ENCODE assay signal across 18 mouse cellular contexts in the genomic region with DNA sequence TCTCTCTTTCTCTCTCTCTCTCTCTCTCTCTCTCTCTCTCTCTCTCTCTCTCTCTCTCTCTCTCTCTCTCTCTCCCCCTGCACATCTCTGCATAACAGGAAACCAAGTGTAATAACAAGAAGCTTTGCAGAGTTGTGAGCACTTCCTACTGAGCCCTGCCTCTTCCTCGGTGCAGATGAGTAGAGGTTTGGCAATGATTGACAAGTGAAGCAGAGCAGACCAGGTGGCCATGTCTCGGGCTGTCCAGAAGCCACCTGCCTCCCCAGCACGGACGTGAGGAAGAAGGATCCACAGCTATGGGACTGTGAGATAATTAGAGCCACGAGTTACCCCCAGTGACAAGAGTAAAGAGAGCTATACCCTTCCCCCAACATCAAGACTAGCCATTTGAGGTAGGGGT. TPM values are rescaled to one million over a fixed set of nuclear protein-coding genes. Genes with fewer than 3 reads are reported as not detected.
DNase-seq lines count a peak whose midpoint lies in the region; ATAC-seq and TF ChIP-seq lines count a peak whose summit lies in the region.
"Had no signal": no experiment of that assay in that cellular context is flagged by ENCODE, and none has a peak within 500 bp of the region (broad histone marks: within the 10 kb centered on the region; RNA-seq: fewer than 3 reads in every experiment).

No protein-coding gene starts in this region.

- no peaks in the 10 kb centered on the region for H3K36me3 ChIP-seq in heart, postnatal 0 days (replicated peaks; ENCODE audit: control insufficient read depth, insufficient read depth, low read length)
- H3K36me3 ChIP-seq in heart, embryonic 11.5 days (ENCODE audit: control insufficient read depth, insufficient read depth, low read length) = no peaks in the 10 kb centered on the region
- H3K36me3 ChIP-seq: heart, embryonic 13.5 days; hindbrain, embryonic 10.5 days; midbrain, embryonic 12.5 days had no signal

- H3K27me3 ChIP-seq in heart, postnatal 0 days (ENCODE audit: control insufficient read depth, insufficient read depth, low read length) = peaks cover 5% of the 10 kb centered on the region; the same call in 1 of the 2 replicates
- peaks cover 3% of the 10 kb centered on the region; the same call in 1 of the 2 replicates for H3K27me3 ChIP-seq in heart, embryonic 11.5 days (ENCODE audit: control insufficient read depth, insufficient read depth, low read length)
- H3K27me3 ChIP-seq: midbrain, embryonic 12.5 days had no signal

- TF ChIP-seq CTCF in heart, postnatal 0 days (IDR thresholded peaks at IDR 0.05; ENCODE audit: low read depth) = no peak

- WGBS in heart, postnatal 0 days = 53% methylated on average over 5 of the region's 5 CpGs
- 59% methylated on average over 5 of the region's 5 CpGs for WGBS in heart, embryonic 11.5 days (ENCODE audit: insufficient replicate concordance)

- peak overlapping the region; percentile 25; the same call in 1 of the 2 replicates for H3K27ac ChIP-seq in heart, postnatal 0 days (ENCODE audit: low read depth)
- no peak overlapping the region for H3K27ac ChIP-seq in heart, embryonic 11.5 days (ENCODE audit: low read depth, low read length)
- H3K27ac ChIP-seq: heart, embryonic 13.5 days; hindbrain, embryonic 10.5 days; midbrain, embryonic 12.5 days had no signal

- 0 out of 2 replicates have a peak, but pooled peaks cover 5% of the 10 kb centered on the region for H3K4me1 ChIP-seq in heart, postnatal 0 days (ENCODE audit: control insufficient read depth, insufficient read depth)
- H3K4me1 ChIP-seq in heart, embryonic 11.5 days (ENCODE audit: control insufficient read depth, insufficient read depth, low read length) = no peaks in the 10 kb centered on the region
- H3K4me1 ChIP-seq: heart, embryonic 13.5 days had no signal

- no peak overlapping the region for H3K9ac ChIP-seq in heart, postnatal 0 days (replicated peaks; ENCODE audit: low read depth, low read length)
- no peak overlapping the region for H3K9ac ChIP-seq in heart, embryonic 11.5 days (ENCODE audit: low read depth, low read length)
- H3K9ac ChIP-seq: heart, embryonic 13.5 days; midbrain, embryonic 12.5 days had no signal

- no peak for TF ChIP-seq EP300 in heart, postnatal 0 days (IDR thresholded peaks at IDR 0.05; ENCODE audit: low read depth)

- DNase-seq in heart, postnatal 0 days (ENCODE audit: low spot score) = no peak
- DNase-seq in B cell, adult 2 months = peak; percentile 55 to 58
- DNase-seq in induced T-regulatory cell, adult 2 months (ENCODE audit: low read depth) = peak; percentile 87
- DNase-seq in thymus, postnatal 0 days (ENCODE audit: low spot score) = peak; percentile 74
- DNase-seq in gastrocnemius, postnatal 4 days (ENCODE audit: low spot score in 2 of 2) = no peak
- DNase-seq: cerebellum, adult 8-10 months; embryo, embryonic 11 days; gastrocnemius, postnatal 14 days; kidney, postnatal 4 days; lung, adult 2 months had no signal

- ATAC-seq in heart, postnatal 0 days (ENCODE audit: insufficient read depth, low read depth) = no peak
- ATAC-seq in heart, embryonic 11.5 days (replicated peaks; ENCODE audit: insufficient number of reproducible peaks, low FRiP score, low TSS enrichment) = no peak
- no peak; the same call in 1 of the 2 replicates for ATAC-seq in megakaryocyte progenitor cell, adult 5-6 weeks (replicated peaks; ENCODE audit: poor library complexity)
- no peak for ATAC-seq in cerebellum, adult (ENCODE audit: insufficient number of reproducible peaks, low FRiP score, low TSS enrichment)
- ATAC-seq: intestine, postnatal 0 days had no signal

- no peaks in the 10 kb centered on the region for H3K9me3 ChIP-seq in heart, postnatal 0 days (replicated peaks; ENCODE audit: control insufficient read depth, low read length)
- no peaks in the 10 kb centered on the region for H3K9me3 ChIP-seq in heart, embryonic 11.5 days (replicated peaks; ENCODE audit: control insufficient read depth, low read length)
- H3K9me3 ChIP-seq: heart, embryonic 13.5 days; hindbrain, embryonic 10.5 days; midbrain, embryonic 12.5 days had no signal

- H3K4me3 ChIP-seq in heart, postnatal 0 days (ENCODE audit: low read depth, low read length) = no peak overlapping the region
- H3K4me3 ChIP-seq in heart, embryonic 11.5 days (ENCODE audit: low read depth, low read length) = no peak overlapping the region
- H3K4me3 ChIP-seq: heart, embryonic 13.5 days; hindbrain, embryonic 10.5 days; midbrain, embryonic 12.5 days had no signal

- H3K4me2 ChIP-seq in heart, postnatal 0 days (ENCODE audit: low read depth, low read length) = no peak overlapping the region
- no peak overlapping the region for H3K4me2 ChIP-seq in heart, embryonic 11.5 days
- H3K4me2 ChIP-seq: heart, embryonic 13.5 days; midbrain, embryonic 12.5 days had no signal

RNA-seq across cellular contexts. Expression of a gene that starts 29.1 kb away (rescaled TPM):
- total RNA-seq in heart, postnatal 0 days (2014; rRNA removed; ENCODE audit: low replicate concordance) = 1.6 and 3.2 TPM in 2 replicates
- polyA plus RNA-seq in heart, postnatal 0 days (2015; fragmentation: Nextera tagmentation; extraction: Ambion mirVana) = 3.2 TPM in 2 replicates
- 1.1 and 1.6 TPM in 2 replicates for polyA plus RNA-seq in heart, embryonic 11.5 days (2014; fragmentation: Nextera tagmentation; extraction: Ambion mirVana)
- 34.5 and 34.6 TPM in 2 replicates for polyA plus RNA-seq in thymus, postnatal 0 days (2015; fragmentation: Nextera tagmentation; extraction: Ambion mirVana)
- total RNA-seq in megakaryocyte progenitor cell, adult 5-6 weeks (2015) = 7.0 and 11.0 TPM in 2 replicates
- 23.0 and 30.6 TPM in 2 replicates for total RNA-seq in megakaryocyte progenitor cell, adult 5-6 weeks (2017)
- 1 to 10 TPM; 4.4 to 4.6 TPM for total RNA-seq in gastrocnemius, postnatal 4 days (2021)
- polyA plus RNA-seq: C2C12 had no signal

Comparison
In these comparisons a context has a peak if more than half of its experiments do, and no peak if none do; other contexts are left out.
1. DNase-seq: peak in B cell, adult 2 months (2 of 2), induced T-regulatory cell, adult 2 months (single experiment) and thymus, postnatal 0 days (single experiment); none in heart, postnatal 0 days (single experiment) and gastrocnemius, postnatal 4 days (0 of 2).